In the genomic region with DNA sequence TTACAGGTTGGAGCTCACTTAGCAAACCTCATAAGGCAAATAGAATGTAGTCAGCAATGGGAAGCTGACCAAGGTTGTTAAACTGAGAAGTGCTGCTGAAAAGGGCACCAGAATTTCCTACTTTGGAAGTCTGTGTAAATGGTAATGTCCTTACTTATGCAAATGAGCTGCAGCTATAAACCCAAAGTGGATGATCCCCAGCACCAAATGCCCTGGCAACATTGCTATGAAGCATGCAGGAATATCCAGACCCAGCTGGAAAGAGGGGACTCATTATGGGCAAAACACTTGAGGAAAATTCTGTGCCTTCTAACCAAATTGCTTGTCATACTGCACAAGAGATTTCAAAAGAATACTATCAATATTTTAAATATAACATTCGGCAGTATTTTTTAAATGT, we compare ENCODE assay signal across 26 mouse cellular contexts.
A peak's percentile ranks its signal among the peaks of the same experiment; 100 is the strongest.
DNase-seq lines count a peak whose midpoint lies in the region; ATAC-seq lines count a peak whose summit lies in the region.
"Had no signal": no experiment of that assay in that cellular context is flagged by ENCODE, and none has a peak within 500 bp of the region (broad histone marks: within the 10 kb centered on the region; RNA-seq: fewer than 3 reads in every experiment).

No protein-coding gene starts in this region.

- WGBS in forebrain, embryonic 14.5 days = 86% methylated on average over 1 of the region's 1 CpGs
- 93% methylated on average over 1 of the region's 1 CpGs for WGBS in forebrain, embryonic 10.5 days
- WGBS in neural tube, embryonic 14.5 days = 78% methylated on average over 1 of the region's 1 CpGs

- no peaks in the 10 kb centered on the region for H3K4me1 ChIP-seq in forebrain, embryonic 14.5 days (ENCODE audit: control insufficient read depth, insufficient read depth, low read length)
- H3K4me1 ChIP-seq in forebrain, embryonic 10.5 days = no peaks in the 10 kb centered on the region
- H3K4me1 ChIP-seq in neural tube, embryonic 14.5 days (ENCODE audit: control insufficient read depth, insufficient read depth, low read length) = no peaks in the 10 kb centered on the region
- H3K4me1 ChIP-seq: embryonic facial prominence, embryonic 13.5 days; embryonic facial prominence, embryonic 15.5 days had no signal

- peak; percentile 20 for DNase-seq in forebrain, embryonic 14.5 days (ENCODE audit: low spot score)
- DNase-seq in forebrain, embryonic 10.5 days (ENCODE audit: extremely low spot score, low spot score) = no peak
- DNase-seq in neural tube, embryonic 10.5 days (ENCODE audit: extremely low spot score, low spot score) = no peak
- DNase-seq in urinary bladder, postnatal 25 days (ENCODE audit: low spot score) = no peak
- DNase-seq: adrenal gland, adult 8-10 months; adrenal gland, postnatal 14 days; adrenal gland, postnatal 36 days; B cell, adult 2 months; cerebellum, adult 11 months; cerebellum, adult 18-20 months; cerebellum, adult 8-10 months; cerebellum, adult 9-11 months; cerebellum, postnatal 14 days; cerebellum, postnatal 36 days; embryo, embryonic 11 days had no signal

- H3K27me3 ChIP-seq in forebrain, embryonic 14.5 days (replicated peaks; ENCODE audit: control insufficient read depth, insufficient read depth, low read length) = no peaks in the 10 kb centered on the region
- no peaks in the 10 kb centered on the region for H3K27me3 ChIP-seq in forebrain, embryonic 10.5 days (ENCODE audit: poor library complexity, severe bottlenecking)
- H3K27me3 ChIP-seq in neural tube, embryonic 14.5 days (ENCODE audit: control insufficient read depth, insufficient read depth, low read length) = no peaks in the 10 kb centered on the region
- H3K27me3 ChIP-seq: CH12.LX; embryonic facial prominence, embryonic 13.5 days; embryonic facial prominence, embryonic 15.5 days; forebrain, embryonic 13.5 days; Patski had no signal

- H3K4me3 ChIP-seq in forebrain, embryonic 14.5 days (ENCODE audit: low read depth, low read length) = no peak overlapping the region
- H3K4me3 ChIP-seq in forebrain, embryonic 10.5 days = no peak overlapping the region
- no peak overlapping the region for H3K4me3 ChIP-seq in neural tube, embryonic 14.5 days (ENCODE audit: low read depth, low read length)
- H3K4me3 ChIP-seq: embryonic facial prominence, embryonic 13.5 days; embryonic facial prominence, embryonic 15.5 days; erythroblast, embryonic 14.5 days; forebrain, embryonic 13.5 days had no signal

- no peak for ATAC-seq in forebrain, embryonic 14.5 days
- ATAC-seq in neural tube, embryonic 14.5 days (ENCODE audit: low read depth) = peak; percentile 79; the same call in 1 of the 2 replicates
- ATAC-seq: activated CD4-positive, CD25-positive, alpha-beta regulatory T cell, adult 4 months; CD4-positive, CD25-positive, alpha-beta regulatory T cell, adult 4 months; forebrain, embryonic 13.5 days; forebrain, embryonic 16.5 days; Patski had no signal

- no peaks in the 10 kb centered on the region for H3K36me3 ChIP-seq in forebrain, embryonic 14.5 days (ENCODE audit: control insufficient read depth, insufficient read depth, low read length)
- H3K36me3 ChIP-seq in forebrain, embryonic 10.5 days (replicated peaks) = no peaks in the 10 kb centered on the region
- H3K36me3 ChIP-seq in neural tube, embryonic 14.5 days (ENCODE audit: control insufficient read depth, insufficient read depth, low read length) = no peaks in the 10 kb centered on the region
- H3K36me3 ChIP-seq: embryonic facial prominence, embryonic 13.5 days; embryonic facial prominence, embryonic 15.5 days; G1E had no signal

- H3K9me3 ChIP-seq in forebrain, embryonic 14.5 days (replicated peaks; ENCODE audit: control insufficient read depth, low read length) = no peaks in the 10 kb centered on the region
- no peaks in the 10 kb centered on the region for H3K9me3 ChIP-seq in forebrain, embryonic 10.5 days
- no peaks in the 10 kb centered on the region for H3K9me3 ChIP-seq in neural tube, embryonic 14.5 days (ENCODE audit: control insufficient read depth, low read length)
- H3K9me3 ChIP-seq: embryonic facial prominence, embryonic 13.5 days; embryonic facial prominence, embryonic 15.5 days; forebrain, embryonic 13.5 days; G1E had no signal

- H3K9ac ChIP-seq in forebrain, embryonic 14.5 days (ENCODE audit: low read length) = no peak overlapping the region
- no peak overlapping the region for H3K9ac ChIP-seq in neural tube, embryonic 14.5 days (replicated peaks; ENCODE audit: low read depth, low read length)
- H3K9ac ChIP-seq: embryonic facial prominence, embryonic 13.5 days; embryonic facial prominence, embryonic 15.5 days; forebrain, embryonic 13.5 days had no signal

- H3K4me2 ChIP-seq in forebrain, embryonic 14.5 days (ENCODE audit: low read length) = no peak overlapping the region
- H3K4me2 ChIP-seq in neural tube, embryonic 14.5 days (ENCODE audit: low read depth, low read length) = no peak overlapping the region
- H3K4me2 ChIP-seq: embryonic facial prominence, embryonic 13.5 days; embryonic facial prominence, embryonic 15.5 days; forebrain, embryonic 13.5 days had no signal

- no peak overlapping the region for H3K27ac ChIP-seq in forebrain, embryonic 14.5 days (ENCODE audit: low read depth, low read length)
- H3K27ac ChIP-seq in forebrain, embryonic 10.5 days = no peak overlapping the region
- no peak overlapping the region for H3K27ac ChIP-seq in neural tube, embryonic 14.5 days (ENCODE audit: low read depth, low read length)
- H3K27ac ChIP-seq: embryonic facial prominence, embryonic 13.5 days; embryonic facial prominence, embryonic 15.5 days; forebrain, embryonic 13.5 days had no signal
